Mouse (Mus musculus) right cerebral cortex, postnatal 14 days (tissue): ENCODE results near the gene Vwa2.

Experiments used
- DNase-seq: peaks from one replicate; pipeline ENCODE4 v3.0.0; 2022

The Vwa2 gene

GRCm38 (mm10) chr19:56908472-56909270, 34.6 kb downstream of the Vwa2 start:
- peak; percentile 38 for DNase-seq

- DNase-seq, result no peak
Measured at GRCm38 (mm10) chr19:56910561-56910960, 36.5 kb downstream of the Vwa2 start.

GRCm38 (mm10) chr19:56913761-56914160, 39.7 kb downstream of the Vwa2 start:
- no peak for DNase-seq

- DNase-seq, result no peak
Measured at GRCm38 (mm10) chr19:56914658-56915057, 40.6 kb downstream of the Vwa2 start.

GRCm38 (mm10) chr19:56915084-56915483, 41.0 kb downstream of the Vwa2 start:
- DNase-seq, result no peak

GRCm38 (mm10) chr19:56919628-56920027, 45.6 kb downstream of the Vwa2 start:
- peak; percentile 81 for DNase-seq

- DNase-seq, result no peak
Measured at GRCm38 (mm10) chr19:56920232-56920631, 46.2 kb downstream of the Vwa2 start.

- DNase-seq, result no peak
Measured at GRCm38 (mm10) chr19:56921744-56922143, 47.7 kb downstream of the Vwa2 start.

GRCm38 (mm10) chr19:56929392-56929791, 55.3 kb downstream of the Vwa2 start:
- DNase-seq, result no peak

GRCm38 (mm10) chr19:56930029-56930428, 56.0 kb downstream of the Vwa2 start:
- DNase-seq, result no peak

- DNase-seq, result no peak
Measured at GRCm38 (mm10) chr19:56933800-56934199, 59.8 kb downstream of the Vwa2 start.

- no peak for DNase-seq
Measured at GRCm38 (mm10) chr19:56935111-56935510, 61.1 kb downstream of the Vwa2 start.

- DNase-seq, result no peak
Measured at GRCm38 (mm10) chr19:56935777-56936176, 61.7 kb downstream of the Vwa2 start.

- DNase-seq, result no peak
Measured at GRCm38 (mm10) chr19:56936253-56936652, 62.2 kb downstream of the Vwa2 start.

- DNase-seq, result no peak
Measured at GRCm38 (mm10) chr19:56937911-56938310, 63.9 kb downstream of the Vwa2 start.

- no peak for DNase-seq
Measured at GRCm38 (mm10) chr19:56939826-56940225, 65.8 kb downstream of the Vwa2 start.

- no peak for DNase-seq
Measured at GRCm38 (mm10) chr19:56940507-56940906, 66.5 kb downstream of the Vwa2 start.

GRCm38 (mm10) chr19:56942216-56942615, 68.2 kb downstream of the Vwa2 start:
- no peak for DNase-seq

GRCm38 (mm10) chr19:56944211-56944610, 70.2 kb downstream of the Vwa2 start:
- DNase-seq, result no peak

- no peak for DNase-seq
Measured at GRCm38 (mm10) chr19:56944826-56945225, 70.8 kb downstream of the Vwa2 start.

- no peak for DNase-seq
Measured at GRCm38 (mm10) chr19:56945621-56946020, 71.6 kb downstream of the Vwa2 start.

GRCm38 (mm10) chr19:56946277-56946676, 72.2 kb downstream of the Vwa2 start:
- no peak for DNase-seq

GRCm38 (mm10) chr19:56946727-56947126, 72.7 kb downstream of the Vwa2 start:
- no peak for DNase-seq

GRCm38 (mm10) chr19:56947971-56948610, 74.0 kb downstream of the Vwa2 start:
- no peak for DNase-seq
